ENCODE assay signal across 8 mouse cellular contexts in genomic region chr3:136669231-136670109, GRCm38 (mm10). TPM values are rescaled to one million over a fixed set of nuclear protein-coding genes. Genes with fewer than 3 reads are reported as not detected.
DNase-seq lines count a peak whose midpoint lies in the region; ATAC-seq and TF ChIP-seq lines count a peak whose summit lies in the region.

No protein-coding gene starts in this region.

- no peaks in the 10 kb centered on the region for H3K27me3 ChIP-seq in hindbrain, postnatal 0 days (ENCODE audit: insufficient read depth, low read length)

- under 1% methylated on average over 53 of the region's 56 CpGs for WGBS in hindbrain, postnatal 0 days

- no peaks in the 10 kb centered on the region for H3K9me3 ChIP-seq in hindbrain, postnatal 0 days (ENCODE audit: low read length)

- intact Hi-C loops in gastrocnemius, adult 2 months (cut with DNase I), result loop anchor here (2.0 to 5.0 kb wide), 5 partner anchors 38 to 183 kb away; no protein-coding TSS in a partner anchor
- intact Hi-C loops in left cerebral cortex, adult 2 months (cut with DNase I), result loop anchor here (2.0 to 10.0 kb wide), 8 partner anchors 163 to 1085 kb away; no protein-coding TSS in a partner anchor

- peak overlapping the region; percentile 88 for H3K9ac ChIP-seq in hindbrain, postnatal 0 days (replicated peaks; ENCODE audit: low read length)

- peak; percentile 85 for DNase-seq in WW6 (ENCODE audit: low read depth, low spot score)
- DNase-seq in cerebellum, postnatal 4 days (ENCODE audit: low spot score in 2 of 2), result peak; percentile 100
- DNase-seq in gastrocnemius, adult 2 months, result peak; percentile 100
- peak; percentile 98 for DNase-seq in hindbrain, postnatal 0 days (ENCODE audit: low spot score)
- DNase-seq in left cerebral cortex, adult 2 months (ENCODE audit: extremely low spot score in 1 of 2, low spot score in 2 of 2), result peak; percentile 100
- DNase-seq in right cerebral cortex, adult 2 months (ENCODE audit: low spot score in 2 of 2), result peak; percentile 99 to 100
- peak; percentile 100 for DNase-seq in urinary bladder, postnatal 14 days (ENCODE audit: low spot score)

- peak overlapping the region; percentile 97 for H3K4me3 ChIP-seq in gastrocnemius, adult 2 months
- H3K4me3 ChIP-seq in hindbrain, postnatal 0 days (ENCODE audit: low read length), result peak overlapping the region; percentile 86
- H3K4me3 ChIP-seq in left cerebral cortex, adult 2 months, result peak overlapping the region; percentile 73

- H3K36me3 ChIP-seq in hindbrain, postnatal 0 days (ENCODE audit: insufficient read depth, low read length), result no peaks in the 10 kb centered on the region

- peak overlapping the region; percentile 98 for H3K27ac ChIP-seq in gastrocnemius, adult 2 months
- peak overlapping the region; percentile 97 for H3K27ac ChIP-seq in hindbrain, postnatal 0 days
- peak overlapping the region; percentile 99 for H3K27ac ChIP-seq in left cerebral cortex, adult 2 months

- H3K4me1 ChIP-seq in hindbrain, postnatal 0 days (ENCODE audit: insufficient read depth, low read length), result 0 out of 2 replicates have a peak, but pooled peaks cover 9% of the 10 kb centered on the region

- H3K4me2 ChIP-seq in hindbrain, postnatal 0 days (ENCODE audit: low read depth, low read length), result peak overlapping the region; percentile 77

- no peak for TF ChIP-seq CTCF in gastrocnemius, adult 2 months (IDR thresholded peaks at IDR 0.05)
- TF ChIP-seq CTCF in hindbrain, postnatal 0 days (IDR thresholded peaks at IDR 0.05; ENCODE audit: low read depth), result no peak
- TF ChIP-seq CTCF in left cerebral cortex, adult 2 months (IDR thresholded peaks at IDR 0.05), result no peak

- peak; percentile 97 for ATAC-seq in hindbrain, postnatal 0 days
- ATAC-seq in megakaryocyte, adult 5-6 weeks (ENCODE audit: poor library complexity, severe bottlenecking), result peak; percentile 80

RNA-seq across cellular contexts. Expression of gene Ppp3ca, which starts 0.5 kb away (rescaled TPM):
- total RNA-seq in gastrocnemius, adult 2 months (2021), result 100 to 1,000 TPM; 152 to 154 TPM
- 137 and 159 TPM in 2 replicates for total RNA-seq in hindbrain, postnatal 0 days (2014; rRNA removed)
- polyA plus RNA-seq in hindbrain, postnatal 0 days (2015; fragmentation: Nextera tagmentation; extraction: Ambion mirVana), result 177 and 180 TPM in 2 replicates
- 100 to 1,000 TPM; 868 to 887 TPM for total RNA-seq in left cerebral cortex, adult 2 months (2021)
- 82.1 and 85.1 TPM in 2 replicates for total RNA-seq in megakaryocyte, adult 5-6 weeks (2015)
- total RNA-seq in megakaryocyte, adult 5-6 weeks (2017), result 82.1 and 83.1 TPM in 2 replicates

Comparison
In these comparisons a context has a peak if more than half of its experiments do, and no peak if none do; other contexts are left out.
1. Peak in every context shown above with its lines: DNase-seq, ATAC-seq, H3K4me3 ChIP-seq and H3K27ac ChIP-seq.